Mouse (Mus musculus): ENCODE results near the gene Arhgap10.

GRCm38 (mm10) chr8:77411262-77411661, 106.5 kb downstream of the Arhgap10 start:
- TF ChIP-seq CTCF (IDR thresholded peaks at IDR 0.05; ENCODE audit: control insufficient read depth, insufficient read depth, insufficient replicate concordance, low read depth, low read length) (no peak), POLR2A (IDR thresholded peaks at IDR 0.05; ENCODE audit: control insufficient read depth, low read depth, low read length) (no peak)
